Mouse (Mus musculus) kidney, embryonic 14.5 days (tissue): ENCODE measurements around the gene Nfya. TPM values are rescaled to one million over a fixed set of nuclear protein-coding genes. Genes with fewer than 3 reads are reported as not detected.

ENCODE experiments used
- ATAC-seq: fragments of 200-750 bp; cut with Nextera tagmentation; 2 replicates; pipeline ENCODE4 v1.8.0; 2017; ENCODE audit warnings: moderate number of reproducible peaks, mild to moderate bottlenecking, moderate TSS enrichment, moderate library complexity; ENCODE audit not compliant: low FRiP score, low TSS enrichment
- H3K27ac ChIP-seq: fragments of 300-500 bp; sonication (generic); 2 replicates; pipeline ENCODE4 v1.5.1; 2014; ENCODE audit warnings: low read depth, mild to moderate bottlenecking, low read length, moderate library complexity, mixed read lengths
- H3K27me3 ChIP-seq: fragments of 300-500 bp; sonication (generic); 2 replicates; pipeline ENCODE4 v1.6.1; 2014; ENCODE audit warnings: mild to moderate bottlenecking, low read length; ENCODE audit not compliant: control insufficient read depth, insufficient read depth
- H3K36me3 ChIP-seq: fragments of 300-500 bp; sonication (generic); 2 replicates; pipeline ENCODE4 v1.6.1; 2014; ENCODE audit warnings: low read length, mixed read lengths; ENCODE audit not compliant: control insufficient read depth, insufficient read depth
- H3K4me1 ChIP-seq: fragments of 300-500 bp; sonication (generic); 2 replicates; pipeline ENCODE4 v1.6.1; 2014; ENCODE audit warnings: low read length, mixed read lengths; ENCODE audit not compliant: control insufficient read depth, insufficient read depth
- H3K4me2 ChIP-seq: fragments of 300-500 bp; sonication (generic); replicated peaks from 2 replicates; pipeline ENCODE4 v1.6.1; 2014; ENCODE audit warnings: low read depth, mild to moderate bottlenecking, low read length
- H3K4me3 ChIP-seq: fragments of 300-500 bp; sonication (generic); 2 replicates; pipeline ENCODE4 v1.5.1; 2014; ENCODE audit warnings: mild to moderate bottlenecking, low read length
- H3K9ac ChIP-seq: fragments of 300-500 bp; sonication (generic); 2 replicates; pipeline ENCODE4 v1.6.1; 2014; ENCODE audit warnings: low read depth, mild to moderate bottlenecking, low read length, moderate library complexity
- H3K9me3 ChIP-seq: fragments of 300-500 bp; sonication (generic); 2 replicates; pipeline ENCODE4 v1.6.1; 2016; ENCODE audit warnings: low read length; ENCODE audit not compliant: control insufficient read depth
- WGBS: fragments of 180-500 bp; shearing (Covaris S2); extraction: QIAGEN DNeasy Blood & Tissue Kit; methylation state at CpG from one replicate; pipeline ENCODE4 v1.1.7; 2014; 5-methylcytosine and 5-hydroxymethylcytosine counted together
- polyA plus RNA-seq: library from polyadenylated mRNA; unstranded; fragments of >200 nt; fragmentation: Nextera tagmentation; extraction: Ambion mirVana; gene quantifications from 2 replicates; pipeline ENCODE4 v1.2.1, GENCODE M21; 2014

The Nfya gene
- polyA plus RNA-seq, 1 experiment from 2014 or later: 26.7 TPM

DNA sequence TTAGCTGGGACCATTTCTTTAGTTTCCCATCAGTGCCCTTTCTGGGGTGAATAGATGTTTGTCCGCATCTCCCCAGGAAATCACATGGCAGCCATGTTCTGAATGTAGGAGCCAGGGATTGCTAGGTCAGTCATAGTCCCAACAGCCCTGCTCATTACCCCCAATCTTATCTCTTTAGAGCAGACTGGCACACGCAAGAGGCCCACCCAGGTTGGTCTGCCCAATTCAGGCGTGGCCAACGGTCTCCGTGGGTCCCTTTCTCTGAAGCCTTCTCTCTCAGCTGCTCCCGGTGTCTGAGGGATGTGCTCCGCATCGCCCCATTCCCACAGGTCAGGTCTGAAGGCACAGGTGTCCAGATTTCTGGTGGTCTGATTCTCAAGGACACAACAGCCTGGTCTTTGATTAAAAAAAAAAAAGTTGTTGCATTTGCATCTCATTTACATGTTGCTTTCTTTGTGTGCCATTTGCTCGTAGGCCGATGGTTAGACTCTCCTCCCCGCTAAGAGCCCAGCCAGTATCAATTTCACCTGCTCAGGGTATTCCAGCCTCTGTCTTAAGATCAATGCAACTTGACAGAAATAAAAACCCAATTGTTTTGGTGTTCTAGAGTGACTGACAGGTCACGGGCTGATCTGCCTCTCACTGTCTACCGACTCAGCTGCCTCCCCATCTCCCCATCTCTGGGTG, 41.1 kb upstream of the Nfya start:
- no peaks in the 10 kb centered on the region for H3K27me3 ChIP-seq
- H3K27ac ChIP-seq: no peak overlapping the region
- no peaks in the 10 kb centered on the region for H3K9me3 ChIP-seq
- ATAC-seq: no peak
- H3K4me1 ChIP-seq: peaks cover 10% of the 10 kb centered on the region
- 80% methylated on average over 13 of the region's 13 CpGs for WGBS
- no peak overlapping the region for H3K9ac ChIP-seq
- H3K4me3 ChIP-seq: no peak overlapping the region
- H3K4me2 ChIP-seq: no peak overlapping the region
- H3K36me3 ChIP-seq: no peaks in the 10 kb centered on the region

DNA sequence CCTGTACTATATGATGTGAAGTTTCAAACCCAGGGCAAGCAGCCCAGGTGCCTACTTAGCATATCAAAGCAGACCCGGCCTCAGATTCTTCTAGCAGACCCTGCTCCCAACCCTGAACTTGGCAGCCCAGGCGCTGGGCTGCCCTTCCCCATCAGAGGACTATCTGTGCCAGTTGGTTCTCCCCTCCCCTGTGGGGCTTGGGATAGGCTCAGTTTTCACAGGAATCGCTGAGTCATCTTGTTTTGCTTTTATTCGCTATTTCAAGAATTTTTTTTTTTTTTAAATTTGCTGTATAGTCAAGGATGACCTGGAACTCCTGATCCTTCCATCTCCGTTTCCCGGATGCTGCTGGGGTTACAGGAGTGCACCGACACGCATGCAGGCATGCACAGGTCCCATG, 38.0 kb upstream of the Nfya start:
- H3K27ac ChIP-seq: no peak overlapping the region
- no peak overlapping the region for H3K4me3 ChIP-seq
- peaks cover 8% of the 10 kb centered on the region for H3K4me1 ChIP-seq
- no peaks in the 10 kb centered on the region for H3K36me3 ChIP-seq
- H3K9me3 ChIP-seq: no peaks in the 10 kb centered on the region
- no peak overlapping the region; the same call in 1 of the 2 replicates for H3K9ac ChIP-seq
- H3K27me3 ChIP-seq: no peaks in the 10 kb centered on the region
- ATAC-seq: no peak
- WGBS: 68% methylated on average over 8 of the region's 8 CpGs
- no peak overlapping the region for H3K4me2 ChIP-seq

DNA sequence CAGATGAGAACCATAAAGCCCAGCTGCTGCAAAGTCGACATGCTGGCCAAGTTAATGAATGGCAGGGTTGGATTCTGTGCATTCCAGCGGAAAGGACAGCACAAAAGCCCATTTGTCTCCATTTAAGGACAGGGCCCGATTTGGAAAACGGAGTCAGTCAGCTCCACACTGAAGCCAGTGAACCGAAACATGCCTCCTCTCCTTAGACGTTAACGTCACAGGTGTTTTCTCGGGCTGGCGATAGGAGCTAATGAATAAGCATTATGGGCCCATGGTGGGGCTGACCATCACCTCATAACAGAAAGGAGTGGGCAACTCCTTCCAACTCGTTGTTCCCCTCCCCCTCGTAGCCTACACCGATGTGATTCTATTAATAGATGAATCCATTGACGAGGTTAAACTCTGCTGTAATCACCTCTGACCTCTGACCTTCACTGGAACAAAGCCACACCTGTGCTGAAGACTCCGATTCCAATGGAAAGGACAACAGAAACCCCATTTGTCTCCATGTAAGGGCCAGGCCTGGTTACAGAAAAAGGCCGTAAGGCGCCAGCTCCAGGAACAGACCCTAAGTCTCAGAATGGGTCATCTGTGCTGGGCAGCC, 33.9 kb upstream of the Nfya start:
- Histone ChIP-seq H3K9me3 (no peaks in the 10 kb centered on the region), H3K4me2 (no peak overlapping the region), H3K27me3 (no peaks in the 10 kb centered on the region), H3K4me1 (no peaks in the 10 kb centered on the region), H3K27ac (no peak overlapping the region), H3K9ac (no peak overlapping the region), H3K36me3 (no peaks in the 10 kb centered on the region), H3K4me3 (no peak overlapping the region)
- no peak for ATAC-seq
- WGBS: 63% methylated on average over 16 of the region's 16 CpGs

DNA sequence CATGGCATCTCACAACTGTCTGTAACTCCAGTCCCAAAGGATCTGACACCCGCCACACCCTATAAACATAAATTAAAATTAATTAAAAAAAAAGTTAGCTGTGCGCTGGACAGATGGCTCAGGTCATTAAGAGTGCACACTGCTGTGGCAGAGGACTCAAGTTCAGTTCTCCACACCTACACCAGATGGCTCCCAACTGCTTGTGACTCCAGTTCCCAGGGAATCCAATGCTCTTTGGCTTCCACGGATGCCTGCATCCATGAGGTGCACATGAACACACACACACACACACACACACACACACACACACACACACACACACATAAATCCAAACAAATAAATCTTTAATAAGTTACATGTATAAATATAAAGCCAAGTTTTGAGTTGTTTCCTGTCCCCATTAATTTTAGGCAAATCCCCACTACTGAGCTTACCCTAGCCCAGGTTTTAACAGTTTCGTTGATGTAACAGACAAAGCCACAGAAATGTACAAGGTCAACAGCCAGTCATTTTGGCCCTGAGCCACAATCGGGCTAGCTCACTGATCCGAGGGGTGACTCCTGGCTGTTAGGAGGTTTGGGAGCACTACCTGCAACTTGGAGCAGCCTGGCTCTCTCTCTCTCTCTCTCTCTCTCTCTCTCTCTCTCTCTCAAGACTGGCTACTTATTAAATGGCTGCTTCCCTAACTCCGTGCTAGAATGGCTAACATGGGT, 33.2 kb upstream of the Nfya start:
- Histone ChIP-seq H3K27ac (no peak overlapping the region), H3K27me3 (no peaks in the 10 kb centered on the region), H3K4me2 (no peak overlapping the region), H3K36me3 (no peaks in the 10 kb centered on the region), H3K9me3 (no peaks in the 10 kb centered on the region), H3K4me3 (no peak overlapping the region), H3K4me1 (peaks cover 1% of the 10 kb centered on the region; the same call in 1 of the 2 replicates), H3K9ac (no peak overlapping the region)
- WGBS: 49% methylated on average over 7 of the region's 7 CpGs
- ATAC-seq: peak; percentile 68; the same call in 1 of the 2 replicates

DNA sequence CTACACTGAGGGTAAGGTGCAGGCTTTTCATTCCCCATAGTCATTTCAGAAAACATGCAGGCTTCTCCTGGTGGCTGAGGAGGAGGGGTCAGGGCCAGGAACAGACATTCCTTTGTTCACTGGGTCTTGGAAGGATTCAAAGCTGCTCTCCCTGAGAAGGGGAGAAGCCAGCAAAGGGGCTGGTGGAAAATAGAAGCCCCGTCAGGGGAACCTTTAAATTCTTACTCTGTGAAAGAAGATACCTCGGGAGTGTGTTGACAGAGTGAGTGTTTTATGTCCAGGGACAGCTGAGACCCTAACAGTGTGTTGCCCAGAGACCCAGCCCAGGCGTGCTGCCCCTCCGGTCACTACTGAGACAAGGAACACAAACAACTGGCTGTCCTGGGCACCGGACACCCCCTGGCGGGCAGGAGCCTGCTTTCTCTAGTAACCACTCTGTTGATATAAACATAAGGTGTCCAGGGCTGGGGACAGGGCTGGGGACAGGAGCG, 27.8 kb upstream of the Nfya start:
- Histone ChIP-seq H3K36me3 (no peaks in the 10 kb centered on the region), H3K27me3 (no peaks in the 10 kb centered on the region), H3K9me3 (no peaks in the 10 kb centered on the region), H3K4me2 (no peak overlapping the region), H3K4me3 (no peak overlapping the region), H3K27ac (peak overlapping the region; percentile 91), H3K9ac (0 out of 2 replicates have a peak overlapping the region, but pooled peaks have one; percentile 0), H3K4me1 (peaks cover 21% of the 10 kb centered on the region)
- peak; percentile 90 for ATAC-seq
- WGBS: 9% methylated on average over 7 of the region's 7 CpGs

DNA sequence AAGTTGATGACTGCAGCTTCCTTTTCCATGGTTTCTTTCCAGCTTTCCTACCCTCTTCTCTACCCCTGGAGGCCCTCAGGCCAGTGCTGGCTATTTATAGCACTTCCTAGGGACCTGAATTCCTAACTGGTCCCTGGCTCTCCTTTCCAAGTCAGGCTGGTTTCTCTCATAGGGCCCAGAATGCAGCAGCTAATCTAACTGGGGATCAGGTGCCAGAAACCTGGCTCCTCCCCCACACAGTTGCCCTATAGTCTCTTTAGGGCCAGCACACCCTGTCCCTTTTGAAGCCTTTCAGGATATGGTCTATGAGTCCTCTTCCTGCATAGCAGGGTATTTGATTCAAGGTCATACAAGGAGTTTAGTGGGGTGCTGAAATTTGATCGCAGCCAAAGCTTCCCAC, 26.8 kb upstream of the Nfya start:
- peaks cover 23% of the 10 kb centered on the region for H3K4me1 ChIP-seq
- ATAC-seq: peak; percentile 63
- H3K36me3 ChIP-seq: no peaks in the 10 kb centered on the region
- 34% methylated on average over 1 of the region's 1 CpGs for WGBS
- H3K27ac ChIP-seq: peak overlapping the region; percentile 91
- H3K9ac ChIP-seq: no peak overlapping the region
- no peak overlapping the region for H3K4me3 ChIP-seq
- no peak overlapping the region for H3K4me2 ChIP-seq
- no peaks in the 10 kb centered on the region for H3K9me3 ChIP-seq
- no peaks in the 10 kb centered on the region for H3K27me3 ChIP-seq

DNA sequence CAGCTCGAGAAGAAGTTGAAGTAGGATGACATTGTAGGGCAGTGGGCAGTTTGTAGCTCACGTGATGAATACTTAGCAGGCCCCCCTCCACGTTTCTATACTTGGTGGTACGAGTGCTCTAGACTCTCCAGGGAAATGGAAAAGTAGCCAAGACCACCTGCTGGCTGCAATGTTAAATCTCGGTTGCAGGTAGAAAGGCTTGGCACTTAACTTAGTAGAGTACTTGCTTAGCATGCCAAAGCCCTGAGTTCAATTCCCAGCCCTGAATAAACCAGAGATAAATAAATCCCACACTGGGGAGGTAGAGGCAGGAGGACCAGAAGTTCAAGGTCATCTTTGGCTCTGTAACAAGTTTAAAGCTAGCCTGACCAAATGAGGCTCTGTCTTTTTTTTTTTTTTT, 24.8 kb upstream of the Nfya start:
- H3K4me3 ChIP-seq: no peak overlapping the region
- no peaks in the 10 kb centered on the region for H3K36me3 ChIP-seq
- no peaks in the 10 kb centered on the region for H3K9me3 ChIP-seq
- no peak overlapping the region for H3K9ac ChIP-seq
- no peaks in the 10 kb centered on the region for H3K27me3 ChIP-seq
- H3K4me1 ChIP-seq: peaks cover 35% of the 10 kb centered on the region
- H3K27ac ChIP-seq: no peak overlapping the region
- ATAC-seq: no peak
- H3K4me2 ChIP-seq: no peak overlapping the region
- 90% methylated on average over 5 of the region's 5 CpGs for WGBS

DNA sequence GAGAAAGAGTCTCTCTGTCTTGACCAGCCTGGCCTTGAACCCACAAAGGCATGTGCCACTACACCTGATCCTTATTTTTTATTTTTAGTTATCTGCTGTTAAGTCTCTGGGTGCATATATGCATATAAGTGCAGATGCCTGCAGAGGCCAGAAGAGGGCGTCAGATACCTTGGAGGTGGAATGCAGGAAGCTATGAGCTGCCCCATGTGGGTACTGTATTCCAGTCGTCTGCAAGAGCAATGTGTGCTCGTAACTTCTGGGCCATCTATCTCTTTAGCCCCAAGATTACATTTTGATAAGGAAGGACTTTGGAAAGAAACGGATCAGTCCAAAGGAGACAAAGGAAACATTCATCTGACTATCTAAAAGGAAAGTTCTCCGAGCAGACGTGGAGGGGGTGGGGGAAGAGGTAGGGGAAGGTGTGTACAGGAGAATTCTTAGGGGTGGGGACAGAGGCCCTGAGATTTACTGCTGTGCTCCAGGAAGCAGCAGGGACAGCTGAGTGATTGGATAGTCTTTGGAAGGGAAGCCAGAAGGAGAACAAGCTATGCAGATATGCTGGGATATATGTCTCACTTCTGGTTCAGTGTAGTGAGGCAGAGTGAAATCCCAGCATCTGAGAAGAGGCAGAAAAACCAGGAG, 24.1 kb upstream of the Nfya start:
- Histone ChIP-seq H3K4me3 (no peak overlapping the region), H3K9ac (no peak overlapping the region), H3K36me3 (no peaks in the 10 kb centered on the region), H3K4me2 (no peak overlapping the region), H3K27ac (no peak overlapping the region), H3K4me1 (peaks cover 35% of the 10 kb centered on the region), H3K27me3 (no peaks in the 10 kb centered on the region), H3K9me3 (no peaks in the 10 kb centered on the region)
- WGBS: 66% methylated on average over 6 of the region's 6 CpGs
- ATAC-seq: no peak
